ENCODE assay signal across 9 mouse cellular contexts in the genomic region with DNA sequence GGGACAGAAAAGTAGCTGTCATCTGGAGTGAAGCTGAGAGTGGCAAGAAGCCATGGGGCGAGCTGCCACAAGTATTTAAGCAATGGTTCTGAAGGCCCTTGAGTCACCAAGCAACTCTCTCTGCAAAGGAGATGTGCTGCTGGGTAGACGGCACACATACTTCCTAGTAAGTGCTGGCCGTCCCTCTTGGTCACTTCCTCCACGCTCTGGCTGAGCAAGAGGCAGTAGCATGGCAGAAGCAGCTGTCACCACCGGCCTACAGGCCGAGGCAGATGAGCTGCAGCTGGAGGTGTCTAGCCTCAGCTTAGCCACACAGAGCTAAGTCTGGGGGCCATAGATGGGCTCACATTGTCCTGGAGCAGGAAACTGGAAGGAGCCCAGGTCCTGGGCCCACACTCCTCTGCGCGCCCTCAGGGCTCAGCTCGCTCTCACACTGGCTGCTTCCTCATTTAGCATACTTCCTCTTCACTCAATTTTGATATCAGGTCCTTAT. TPM values are rescaled to one million over a fixed set of nuclear protein-coding genes. Genes with fewer than 3 reads are reported as not detected.
DNase-seq lines count a peak whose midpoint lies in the region; ATAC-seq and TF ChIP-seq lines count a peak whose summit lies in the region.
"Had no signal": no experiment of that assay in that cellular context is flagged by ENCODE, and none has a peak within 500 bp of the region (broad histone marks: within the 10 kb centered on the region; RNA-seq: fewer than 3 reads in every experiment).

No protein-coding gene starts in this region.

- ATAC-seq in lung, embryonic 14.5 days (ENCODE audit: insufficient read depth), result peak; percentile 67
- ATAC-seq in hindbrain, embryonic 13.5 days (ENCODE audit: low FRiP score), result no peak
- no peak for ATAC-seq in neural tube, embryonic 14.5 days (ENCODE audit: low read depth)
- ATAC-seq in CD4-positive, CD25-positive, alpha-beta regulatory T cell, adult 4 months, result no peak
- ATAC-seq: activated CD4-positive, CD25-positive, alpha-beta regulatory T cell, adult 4 months had no signal

- DNase-seq in lung, embryonic 14.5 days, result peak; percentile 82
- DNase-seq in lung, adult 2 months, result no peak
- no peak for DNase-seq in embryonic facial prominence, embryonic 10.5 days (ENCODE audit: low spot score)
- DNase-seq in urinary bladder, adult 18-20 months (ENCODE audit: low spot score in 2 of 2), result no peak
- no peak for DNase-seq in right cerebral cortex, postnatal 14 days

- H3K9ac ChIP-seq in lung, embryonic 14.5 days, result no peak overlapping the region
- H3K9ac ChIP-seq in hindbrain, embryonic 13.5 days, result no peak overlapping the region
- H3K9ac ChIP-seq in neural tube, embryonic 14.5 days (replicated peaks; ENCODE audit: low read depth, low read length), result no peak overlapping the region

- H3K4me1 ChIP-seq in lung, embryonic 14.5 days (ENCODE audit: insufficient read depth), result peaks cover 23% of the 10 kb centered on the region
- peaks cover 48% of the 10 kb centered on the region for H3K4me1 ChIP-seq in lung, adult 2 months (ENCODE audit: control insufficient read depth, insufficient read depth, low read length)
- peaks cover 72% of the 10 kb centered on the region for H3K4me1 ChIP-seq in embryonic facial prominence, embryonic 10.5 days
- peaks cover 78% of the 10 kb centered on the region for H3K4me1 ChIP-seq in hindbrain, embryonic 13.5 days (replicated peaks)
- H3K4me1 ChIP-seq in neural tube, embryonic 14.5 days (ENCODE audit: control insufficient read depth, insufficient read depth, low read length), result peaks cover 51% of the 10 kb centered on the region

- H3K4me3 ChIP-seq in lung, embryonic 14.5 days (ENCODE audit: low read depth, low read length), result no peak overlapping the region
- no peak overlapping the region for H3K4me3 ChIP-seq in lung, adult 2 months (replicated peaks; ENCODE audit: extremely low read depth, low read depth, low read length)
- H3K4me3 ChIP-seq in embryonic facial prominence, embryonic 10.5 days, result no peak overlapping the region
- no peak overlapping the region for H3K4me3 ChIP-seq in hindbrain, embryonic 13.5 days
- no peak overlapping the region for H3K4me3 ChIP-seq in neural tube, embryonic 14.5 days (ENCODE audit: low read depth, low read length)

- TF ChIP-seq POLR2A in lung, adult 2 months (IDR thresholded peaks at IDR 0.05; ENCODE audit: borderline replicate concordance, extremely low read depth, low read depth, low read length), result no peak; the same call in 1 of the 2 replicates

- H3K4me2 ChIP-seq in lung, embryonic 14.5 days, result no peak overlapping the region
- no peak overlapping the region for H3K4me2 ChIP-seq in hindbrain, embryonic 13.5 days
- H3K4me2 ChIP-seq in neural tube, embryonic 14.5 days (ENCODE audit: low read depth, low read length), result no peak overlapping the region

- no peaks in the 10 kb centered on the region for H3K27me3 ChIP-seq in lung, embryonic 14.5 days (ENCODE audit: insufficient read depth, low read length)
- H3K27me3 ChIP-seq in embryonic facial prominence, embryonic 10.5 days (replicated peaks; ENCODE audit: low read depth, poor library complexity, severe bottlenecking), result no peaks in the 10 kb centered on the region
- no peaks in the 10 kb centered on the region for H3K27me3 ChIP-seq in hindbrain, embryonic 13.5 days
- H3K27me3 ChIP-seq in neural tube, embryonic 14.5 days (ENCODE audit: control insufficient read depth, insufficient read depth, low read length), result no peaks in the 10 kb centered on the region

- peak overlapping the region; percentile 55 for H3K27ac ChIP-seq in lung, embryonic 14.5 days (ENCODE audit: low read depth)
- peak overlapping the region; percentile 44; the same call in 1 of the 2 replicates for H3K27ac ChIP-seq in embryonic facial prominence, embryonic 10.5 days (replicated peaks)
- peak overlapping the region; percentile 55; the same call in 1 of the 2 replicates for H3K27ac ChIP-seq in hindbrain, embryonic 13.5 days
- peak overlapping the region; percentile 60; the same call in 1 of the 2 replicates for H3K27ac ChIP-seq in neural tube, embryonic 14.5 days (ENCODE audit: low read depth, low read length)

- 50% methylated on average over 9 of the region's 9 CpGs for WGBS in lung, embryonic 14.5 days
- WGBS in lung, adult 2 months, result 22% methylated on average over 9 of the region's 9 CpGs
- 66% methylated on average over 9 of the region's 9 CpGs for WGBS in embryonic facial prominence, embryonic 10.5 days
- 79% methylated on average over 9 of the region's 9 CpGs for WGBS in hindbrain, embryonic 13.5 days
- 85% methylated on average over 9 of the region's 9 CpGs for WGBS in neural tube, embryonic 14.5 days

- no peaks in the 10 kb centered on the region for H3K9me3 ChIP-seq in lung, embryonic 14.5 days (ENCODE audit: low read depth, low read length)
- H3K9me3 ChIP-seq in embryonic facial prominence, embryonic 10.5 days, result no peaks in the 10 kb centered on the region
- no peaks in the 10 kb centered on the region for H3K9me3 ChIP-seq in hindbrain, embryonic 13.5 days
- no peaks in the 10 kb centered on the region for H3K9me3 ChIP-seq in neural tube, embryonic 14.5 days (ENCODE audit: control insufficient read depth, low read length)

- TF ChIP-seq CTCF in lung, embryonic 14.5 days (IDR thresholded peaks at IDR 0.05; ENCODE audit: low read depth), result no peak
- no peak for TF ChIP-seq CTCF in lung, adult 2 months (IDR thresholded peaks at IDR 0.05; ENCODE audit: insufficient read depth, low read length)

- peaks cover 16% of the 10 kb centered on the region; the same call in 1 of the 2 replicates for H3K36me3 ChIP-seq in lung, embryonic 14.5 days (ENCODE audit: insufficient read depth)
- peaks cover 75% of the 10 kb centered on the region for H3K36me3 ChIP-seq in embryonic facial prominence, embryonic 10.5 days (replicated peaks)
- peaks cover 9% of the 10 kb centered on the region; the same call in 1 of the 2 replicates for H3K36me3 ChIP-seq in hindbrain, embryonic 13.5 days
- no peaks in the 10 kb centered on the region; the same call in 1 of the 2 replicates for H3K36me3 ChIP-seq in neural tube, embryonic 14.5 days (ENCODE audit: control insufficient read depth, insufficient read depth, low read length)

RNA-seq across cellular contexts. Expression of a gene that starts 20.4 kb away (rescaled TPM):
- polyA plus RNA-seq in lung, embryonic 14.5 days (2014; fragmentation: Nextera tagmentation; extraction: Ambion mirVana), result 8.2 and 10.3 TPM in 2 replicates
- 135 and 154 TPM in 2 replicates for polyA plus RNA-seq in lung, adult 2 months (2012; rRNA removed)
- polyA plus RNA-seq in embryonic facial prominence, embryonic 10.5 days (2016; fragmentation: Nextera tagmentation; extraction: Ambion mirVana), result 10.2 and 11.7 TPM in 2 replicates
- 24.6 and 25.7 TPM in 2 replicates for polyA plus RNA-seq in hindbrain, embryonic 13.5 days (2015; fragmentation: Nextera tagmentation; extraction: Ambion mirVana)
- polyA plus RNA-seq in neural tube, embryonic 14.5 days (2014; fragmentation: Nextera tagmentation; extraction: Ambion mirVana), result 20.7 and 29.9 TPM in 2 replicates
- polyA plus RNA-seq in CD4-positive, CD25-positive, alpha-beta regulatory T cell, adult 4 months (2017; shearing (Covaris generic)), result 1 to 10 TPM; 1.0 to 1.2 TPM

RNA-seq across cellular contexts. Expression of a gene that starts 46.6 kb away (rescaled TPM):
- 16.0 and 18.4 TPM in 2 replicates for polyA plus RNA-seq in lung, embryonic 14.5 days (2014; fragmentation: Nextera tagmentation; extraction: Ambion mirVana)
- 14.9 and 17.7 TPM in 2 replicates for polyA plus RNA-seq in lung, adult 2 months (2012; rRNA removed)
- 13.2 and 13.5 TPM in 2 replicates for polyA plus RNA-seq in embryonic facial prominence, embryonic 10.5 days (2016; fragmentation: Nextera tagmentation; extraction: Ambion mirVana)
- 10.0 and 10.3 TPM in 2 replicates for polyA plus RNA-seq in hindbrain, embryonic 13.5 days (2015; fragmentation: Nextera tagmentation; extraction: Ambion mirVana)
- 9.5 and 12.7 TPM in 2 replicates for polyA plus RNA-seq in neural tube, embryonic 14.5 days (2014; fragmentation: Nextera tagmentation; extraction: Ambion mirVana)
- polyA plus RNA-seq in CD4-positive, CD25-positive, alpha-beta regulatory T cell, adult 4 months (2017; shearing (Covaris generic)), result 1 to 10 TPM; 4.9 to 7.1 TPM

RNA-seq across cellular contexts. Expression of a gene that starts 54.8 kb away (rescaled TPM):
- polyA plus RNA-seq in lung, embryonic 14.5 days (2014; fragmentation: Nextera tagmentation; extraction: Ambion mirVana), result 13.5 and 15.4 TPM in 2 replicates
- 9.6 and 10.4 TPM in 2 replicates for polyA plus RNA-seq in lung, adult 2 months (2012; rRNA removed)
- polyA plus RNA-seq in embryonic facial prominence, embryonic 10.5 days (2016; fragmentation: Nextera tagmentation; extraction: Ambion mirVana), result 12.6 and 19.6 TPM in 2 replicates
- 17.6 and 22.5 TPM in 2 replicates for polyA plus RNA-seq in hindbrain, embryonic 13.5 days (2015; fragmentation: Nextera tagmentation; extraction: Ambion mirVana)
- 7.8 and 8.4 TPM in 2 replicates for polyA plus RNA-seq in neural tube, embryonic 14.5 days (2014; fragmentation: Nextera tagmentation; extraction: Ambion mirVana)
- polyA plus RNA-seq in CD4-positive, CD25-positive, alpha-beta regulatory T cell, adult 4 months (2017; shearing (Covaris generic)), result 1 to 10 TPM; 2.0 to 4.3 TPM
